Mouse (Mus musculus) kidney, postnatal 36 days (tissue): ENCODE results near the gene Adamts10.

ENCODE experiments used
- DNase-seq, 2 experiments: peaks; one replicate each; pipeline ENCODE4 v3.0.0; 2021 to 2022; ENCODE audit warnings: mixed read lengths in 2 of 2

Adamts10 gene

GRCm38 (mm10) chr17:33523918-33524755 is at the start of gene Adamts10:
Gene Adamts10 (plus strand): TSS chr17:33524204.
- peak; percentile 79 to 86 for DNase-seq

- DNase-seq = no peak
These were observed 40.0 kb upstream of the Adamts10 start for GRCm38 (mm10) chr17:33484020-33484419.

- DNase-seq = no peak
These were observed 36.8 kb upstream of the Adamts10 start for GRCm38 (mm10) chr17:33487211-33487610.

- DNase-seq = peak; percentile 6 to 30
These were observed 36.4 kb upstream of the Adamts10 start for GRCm38 (mm10) chr17:33487652-33488051.

DNA sequence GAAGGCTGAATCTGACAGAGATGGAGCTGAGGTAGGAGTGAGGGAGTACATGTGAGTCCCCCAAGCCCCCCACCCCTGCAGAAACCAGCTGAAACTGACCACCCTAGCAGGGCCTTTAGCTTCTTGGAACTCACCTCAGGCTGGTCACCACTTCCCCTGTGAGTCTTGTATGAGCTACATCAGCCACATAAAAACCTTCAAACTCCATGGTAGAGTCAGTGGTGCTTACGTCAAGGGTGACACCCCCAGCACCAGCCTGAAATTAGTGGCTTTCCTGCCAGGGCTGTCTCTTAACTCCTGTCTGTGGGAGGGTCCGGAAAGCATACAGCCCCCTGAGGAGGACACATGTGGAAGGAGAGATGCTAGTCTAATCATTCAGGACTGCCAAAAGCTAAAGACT is 32.6 kb upstream of the Adamts10 start:
- no peak for DNase-seq

GRCm38 (mm10) chr17:33493065-33493464 is 30.9 kb upstream of the Adamts10 start:
- DNase-seq = peak; percentile 20 to 48

DNA sequence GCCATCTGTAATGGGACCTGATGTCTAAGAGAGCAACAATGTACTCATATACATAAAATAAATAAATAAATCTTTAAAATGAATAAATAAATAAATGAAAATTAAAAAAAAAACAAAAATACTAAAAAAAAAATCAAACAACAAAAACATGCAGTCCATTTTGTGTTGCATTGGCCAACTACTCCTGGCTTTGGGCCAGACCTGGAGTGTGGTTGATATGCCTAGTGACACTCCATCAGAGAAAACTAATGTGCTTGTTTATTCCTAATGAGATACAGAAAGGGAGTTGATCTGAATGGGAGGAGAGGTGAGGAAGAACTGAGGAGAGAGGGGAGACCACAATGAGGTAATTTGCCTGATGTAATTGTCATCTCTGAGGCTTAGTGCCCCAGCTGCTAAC is 29.4 kb upstream of the Adamts10 start:
- DNase-seq = no peak

- no peak for DNase-seq
These were observed 25.1 kb upstream of the Adamts10 start for GRCm38 (mm10) chr17:33498918-33499317.

- DNase-seq = no peak
These were observed 15.6 kb upstream of the Adamts10 start for GRCm38 (mm10) chr17:33508386-33508785.

- no peak for DNase-seq
These were observed 13.8 kb upstream of the Adamts10 start for GRCm38 (mm10) chr17:33510172-33510571.

DNA sequence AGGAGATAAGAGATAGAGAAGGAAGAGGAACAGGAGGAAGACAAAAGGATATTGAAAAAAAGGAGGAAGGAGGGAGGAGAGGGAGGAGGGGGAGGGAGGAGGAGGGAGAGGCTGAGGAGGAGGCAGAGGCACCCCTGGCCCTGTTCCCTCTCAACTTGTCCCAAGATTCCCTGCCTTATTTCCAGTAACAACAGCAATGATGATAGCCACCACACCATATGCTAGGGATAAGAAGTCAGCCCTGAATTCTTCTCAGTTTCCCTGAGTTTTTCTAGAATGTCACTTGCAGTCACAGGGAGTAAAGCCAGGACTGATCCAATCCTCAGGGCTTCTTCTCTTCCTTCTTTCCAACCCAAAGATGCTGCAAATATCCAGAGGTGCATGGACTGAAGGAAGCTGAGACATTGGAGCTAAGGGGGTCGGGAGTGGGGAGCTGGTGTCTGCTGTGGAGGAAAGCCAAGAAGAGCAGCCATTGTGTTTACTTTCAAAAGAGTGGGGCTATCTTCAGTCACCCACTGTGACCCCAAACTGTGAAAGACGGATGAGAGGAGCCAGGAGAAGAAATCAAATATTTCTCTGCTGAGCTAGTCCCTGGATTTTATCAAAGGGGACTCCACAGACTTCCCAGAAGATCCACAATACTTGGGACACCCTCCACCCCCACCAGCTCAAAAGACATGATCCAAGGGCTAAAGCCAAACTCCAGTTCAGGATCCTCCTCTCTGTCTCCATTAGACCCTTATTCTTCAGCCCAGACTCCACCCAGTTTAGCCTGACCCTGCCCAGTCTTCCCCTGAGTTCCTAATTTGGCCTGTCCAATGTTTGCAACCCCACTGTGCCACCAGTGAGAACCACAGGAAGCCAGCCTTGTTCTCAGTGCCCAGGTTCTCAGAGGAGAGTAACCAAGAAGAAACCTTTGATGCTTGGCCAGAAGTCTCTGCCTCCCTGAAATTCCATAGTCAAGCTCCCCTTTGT is 11.3 kb upstream of the Adamts10 start:
- no peak for DNase-seq

DNA sequence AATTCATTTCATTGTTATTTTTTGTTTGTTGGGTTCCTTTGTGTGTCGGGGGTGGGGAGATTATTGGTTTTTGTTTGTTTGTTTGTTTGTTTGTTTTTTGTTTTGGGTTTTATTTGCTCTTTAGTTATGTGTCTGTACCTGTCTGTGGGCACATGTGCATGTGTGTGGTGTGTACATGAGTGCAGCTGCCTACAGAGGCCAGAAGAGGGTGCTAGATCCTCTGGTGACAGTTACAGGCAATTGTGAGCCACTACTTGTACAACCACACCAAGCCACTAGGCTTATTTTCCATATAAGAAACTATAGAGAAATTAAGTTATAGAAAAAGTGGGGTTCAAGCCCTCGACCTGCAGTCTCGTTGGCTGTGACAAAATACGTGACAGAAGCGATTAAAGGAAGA is 10.1 kb upstream of the Adamts10 start:
- DNase-seq = no peak

GRCm38 (mm10) chr17:33520366-33520765 is 3.6 kb upstream of the Adamts10 start:
- no peak for DNase-seq

GRCm38 (mm10) chr17:33523431-33523917 is 530 bp upstream of the Adamts10 start:
- DNase-seq = peak in 1 of 2 experiments; percentile 27

DNA sequence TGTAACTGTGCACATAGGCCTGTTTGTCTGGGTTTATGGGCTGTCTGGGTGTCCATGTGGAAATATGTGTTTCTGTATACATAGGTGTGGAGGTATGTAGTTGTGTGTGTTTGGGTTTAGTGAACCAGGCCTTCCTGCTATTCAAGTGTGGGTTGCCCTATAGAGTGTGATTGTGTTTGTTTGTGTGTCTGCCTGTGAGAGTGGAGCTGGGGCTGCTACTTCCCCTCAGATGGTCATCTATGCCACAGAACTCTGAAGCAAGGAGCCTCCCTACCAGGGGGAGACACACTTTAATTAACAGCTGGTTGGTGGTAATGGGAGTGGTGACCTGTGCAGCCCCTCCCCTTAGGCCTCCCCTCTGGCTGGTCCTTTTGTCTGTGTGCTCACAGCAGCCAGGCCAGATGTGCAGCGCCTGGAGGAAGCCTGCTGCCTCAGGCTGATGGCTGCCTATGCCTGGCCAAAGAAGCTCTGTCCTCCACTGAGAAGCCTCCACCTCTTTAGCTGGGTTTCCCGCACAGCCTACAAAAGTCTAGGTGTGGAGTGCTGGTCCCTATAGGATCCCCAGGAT is 886 bp downstream of the Adamts10 start:
- no peak for DNase-seq

DNA sequence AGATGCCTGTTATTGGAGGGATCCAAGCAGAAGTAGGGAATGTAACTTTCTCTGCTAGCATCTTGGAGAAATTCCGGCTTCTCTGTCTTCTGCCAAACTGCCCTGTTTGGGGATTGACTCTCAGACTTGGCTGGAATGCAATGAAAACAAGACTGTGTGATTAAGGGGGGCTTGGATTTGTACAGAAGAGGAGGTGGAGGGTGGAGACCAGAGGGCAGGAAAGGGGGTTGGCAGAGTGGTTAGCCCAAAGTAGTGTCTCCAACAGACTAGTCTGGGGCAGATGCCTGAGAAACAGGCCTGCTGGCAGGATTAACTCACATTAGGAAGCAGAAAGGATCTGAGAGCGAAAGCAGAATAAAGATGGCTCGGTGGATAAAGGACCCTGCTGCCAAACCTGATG is 2.5 kb downstream of the Adamts10 start:
- peak; percentile 18 to 36 for DNase-seq

DNA sequence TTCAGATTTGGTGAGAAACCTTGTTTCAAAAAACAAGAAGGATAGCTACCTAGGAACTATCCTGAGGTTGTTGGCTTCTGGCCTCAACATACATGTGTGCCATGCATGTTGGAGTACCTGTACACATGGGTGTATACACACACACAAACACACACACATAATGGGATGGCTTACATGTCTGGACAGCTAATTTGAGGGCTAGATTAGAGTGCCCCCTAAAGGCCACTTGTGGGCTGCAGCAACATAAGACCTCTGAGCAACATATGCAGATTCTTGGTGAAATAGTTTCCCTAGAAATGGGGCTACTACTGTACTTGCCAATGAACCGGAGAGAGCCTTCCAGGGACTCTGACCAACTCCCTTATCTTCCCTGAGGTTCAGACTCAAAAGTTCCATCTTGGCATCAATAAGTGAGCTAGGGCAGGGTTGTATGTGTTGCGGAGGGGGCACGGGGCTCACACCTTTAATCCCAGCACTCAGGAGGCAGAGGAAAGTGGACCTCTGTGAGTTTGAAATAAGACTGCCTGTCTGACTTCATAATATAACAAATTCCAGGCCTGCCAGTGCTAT is 15.2 kb downstream of the Adamts10 start:
- DNase-seq = peak; percentile 55 to 76

DNA sequence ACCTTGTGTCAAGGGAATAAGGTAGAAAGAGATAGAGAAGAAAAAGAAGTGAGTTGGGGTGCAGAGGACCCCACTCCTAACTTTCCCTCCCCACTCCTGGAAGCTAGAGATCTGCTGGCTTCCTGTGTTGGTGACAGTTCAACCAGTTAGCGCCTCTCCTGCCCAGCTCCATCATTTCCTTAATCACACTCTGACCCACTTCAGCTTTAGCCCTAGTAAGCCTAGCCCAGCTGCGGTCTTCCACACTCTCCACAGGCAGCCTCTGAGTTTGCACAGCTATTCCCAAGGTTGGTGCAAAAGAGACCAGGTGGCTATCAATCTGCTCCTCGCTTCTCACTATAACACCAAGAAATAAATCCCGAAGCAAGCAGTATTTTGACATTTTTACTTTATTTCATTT is 15.9 kb downstream of the Adamts10 start:
- no peak for DNase-seq

DNA sequence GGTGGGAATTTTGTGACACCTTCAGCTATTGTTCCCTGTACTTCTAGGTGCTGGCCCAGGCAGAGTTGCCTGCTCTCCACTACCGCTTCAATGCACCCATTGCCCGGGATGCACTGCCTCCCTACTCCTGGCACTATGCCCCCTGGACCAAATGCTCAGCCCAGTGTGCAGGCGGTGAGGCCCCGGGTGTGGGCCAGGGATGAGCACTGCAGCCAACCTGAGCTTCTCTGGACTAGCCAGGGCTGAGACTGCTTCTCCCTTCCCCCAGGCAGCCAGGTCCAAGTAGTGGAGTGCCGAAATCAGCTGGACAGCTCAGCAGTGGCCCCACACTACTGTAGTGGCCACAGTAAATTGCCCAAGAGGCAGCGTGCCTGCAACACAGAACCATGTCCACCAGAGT is 25.2 kb downstream of the Adamts10 start:
- DNase-seq = no peak

DNA sequence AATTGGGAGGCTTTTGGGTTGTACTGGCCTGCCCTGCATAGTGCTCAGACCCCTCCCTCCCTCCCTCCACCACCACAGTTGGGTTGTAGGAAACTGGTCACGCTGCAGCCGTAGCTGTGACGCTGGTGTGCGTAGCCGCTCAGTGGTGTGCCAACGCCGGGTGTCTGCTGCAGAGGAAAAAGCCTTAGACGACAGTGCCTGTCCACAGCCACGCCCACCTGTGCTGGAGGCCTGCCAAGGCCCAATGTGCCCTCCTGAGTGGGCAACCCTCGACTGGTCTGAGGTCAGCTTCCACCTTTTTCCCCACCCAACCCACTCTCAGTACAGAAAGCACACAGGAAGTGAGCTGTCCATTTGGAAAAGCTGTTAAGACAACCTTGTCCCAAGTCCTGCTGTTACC is 26.4 kb downstream of the Adamts10 start:
- DNase-seq = peak in 1 of 2 experiments; percentile 14

DNA sequence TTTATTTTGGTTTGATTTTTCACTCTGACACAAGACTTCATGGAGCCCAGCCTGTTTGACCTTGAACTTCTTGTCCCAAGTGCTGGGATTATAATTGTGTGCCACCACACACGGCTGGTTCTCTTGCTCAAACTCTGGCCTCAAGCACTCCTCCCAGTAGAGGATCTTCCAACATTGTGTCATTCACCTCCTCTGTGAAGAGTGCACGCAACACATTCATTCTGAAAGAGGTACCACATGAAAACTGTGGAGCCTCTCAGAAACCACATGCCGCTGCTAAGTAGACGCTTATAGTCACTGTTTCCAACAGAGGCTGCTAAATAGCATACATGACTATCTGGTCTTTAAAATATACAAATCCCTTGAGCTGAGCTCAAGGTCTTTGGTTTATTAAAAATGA is 28.1 kb downstream of the Adamts10 start:
- no peak for DNase-seq

DNA sequence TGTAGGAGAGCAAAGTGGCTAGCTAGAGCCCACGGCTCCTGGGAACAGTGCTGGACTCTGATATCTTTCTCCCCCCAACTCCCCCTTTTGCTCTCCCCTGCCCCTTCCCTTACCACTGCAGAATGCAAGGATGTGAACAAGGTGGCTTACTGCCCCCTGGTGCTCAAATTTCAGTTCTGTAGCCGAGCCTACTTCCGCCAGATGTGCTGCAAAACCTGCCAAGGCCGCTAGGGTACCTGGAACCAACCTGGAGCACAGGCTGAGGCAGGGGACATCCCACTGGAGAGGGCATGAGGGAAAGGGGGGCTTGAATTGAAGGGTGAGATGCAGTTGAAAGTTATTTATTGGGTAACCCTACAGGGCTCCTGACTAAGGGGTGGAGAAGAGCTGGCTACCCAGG is 29.0 kb downstream of the Adamts10 start:
- peak in 1 of 2 experiments; percentile 66 for DNase-seq

DNA sequence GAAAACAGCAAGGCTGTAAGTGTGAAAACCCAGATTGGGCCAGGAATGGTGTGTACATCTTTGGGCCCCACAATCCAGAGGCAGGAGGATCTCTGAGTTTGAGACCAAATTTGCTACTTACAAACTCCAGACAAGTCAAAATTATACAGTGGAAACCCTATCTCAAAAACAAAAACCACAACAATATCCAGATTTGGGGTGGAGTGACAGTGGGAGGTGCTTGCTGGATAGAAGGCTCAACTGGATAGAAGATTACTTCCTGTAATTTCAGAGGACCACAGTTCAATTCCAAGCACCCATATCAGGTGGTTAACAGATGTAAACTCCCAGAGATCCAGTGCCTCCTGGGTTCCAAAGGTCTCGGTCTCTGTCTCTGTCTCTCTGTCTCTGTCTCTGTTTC is 30.5 kb downstream of the Adamts10 start:
- no peak for DNase-seq
